ENCODE assay signal across 18 mouse cellular contexts in the genomic region with DNA sequence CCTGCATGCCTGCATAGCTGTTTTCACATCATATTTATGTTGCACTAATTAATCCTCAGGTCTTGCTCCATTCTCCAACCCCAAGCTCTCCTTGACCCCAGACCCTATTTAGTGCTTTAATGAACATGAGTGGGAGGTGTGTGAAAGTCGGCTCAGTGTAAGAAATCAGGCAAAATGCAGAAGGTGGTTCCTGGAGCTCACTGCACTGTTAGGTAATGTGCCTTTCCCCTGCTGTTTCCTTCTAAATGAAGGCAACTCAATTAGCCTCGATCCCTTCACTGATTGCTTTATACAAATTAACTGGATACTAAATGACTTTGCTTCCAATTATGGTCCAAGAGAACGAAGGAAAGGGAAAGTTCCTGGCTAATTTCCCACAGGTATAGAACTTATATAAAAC.
A peak's percentile ranks its signal among the peaks of the same experiment; 100 is the strongest.
DNase-seq lines count a peak whose midpoint lies in the region; ATAC-seq and TF ChIP-seq lines count a peak whose summit lies in the region.
"Had no signal": no experiment of that assay in that cellular context is flagged by ENCODE, and none has a peak within 500 bp of the region (broad histone marks: within the 10 kb centered on the region; RNA-seq: fewer than 3 reads in every experiment).

No protein-coding gene starts in this region.

- H3K27me3 ChIP-seq in hindbrain, embryonic 16.5 days (replicated peaks; ENCODE audit: control insufficient read depth, insufficient read depth, low read length): no peaks in the 10 kb centered on the region
- no peaks in the 10 kb centered on the region for H3K27me3 ChIP-seq in hindbrain, embryonic 12.5 days
- H3K27me3 ChIP-seq in midbrain, postnatal 0 days (ENCODE audit: insufficient read depth, low read length): no peaks in the 10 kb centered on the region
- no peaks in the 10 kb centered on the region for H3K27me3 ChIP-seq in midbrain, embryonic 11.5 days (ENCODE audit: control insufficient read depth, insufficient read depth, low read length)
- H3K27me3 ChIP-seq: embryonic facial prominence, embryonic 12.5 days; forebrain, embryonic 13.5 days; forebrain, embryonic 15.5 days had no signal

- H3K4me3 ChIP-seq in hindbrain, embryonic 16.5 days (ENCODE audit: low read length): no peak overlapping the region
- no peak overlapping the region for H3K4me3 ChIP-seq in hindbrain, embryonic 12.5 days
- H3K4me3 ChIP-seq in midbrain, postnatal 0 days (ENCODE audit: low read depth, low read length): no peak overlapping the region
- no peak overlapping the region for H3K4me3 ChIP-seq in midbrain, embryonic 11.5 days (ENCODE audit: low read depth, low read length)
- H3K4me3 ChIP-seq: embryonic facial prominence, embryonic 10.5 days; embryonic facial prominence, embryonic 12.5 days; forebrain, embryonic 13.5 days; forebrain, embryonic 15.5 days had no signal

- no peak overlapping the region for H3K9ac ChIP-seq in hindbrain, embryonic 16.5 days (ENCODE audit: low read depth, low read length)
- H3K9ac ChIP-seq in hindbrain, embryonic 12.5 days: no peak overlapping the region
- no peak overlapping the region for H3K9ac ChIP-seq in midbrain, postnatal 0 days (replicated peaks; ENCODE audit: low read length, poor library complexity, severe bottlenecking)
- H3K9ac ChIP-seq in midbrain, embryonic 11.5 days (ENCODE audit: low read length): no peak overlapping the region
- H3K9ac ChIP-seq: embryonic facial prominence, embryonic 12.5 days; forebrain, embryonic 13.5 days; forebrain, embryonic 15.5 days had no signal

- 58% methylated on average over 3 of the region's 3 CpGs for WGBS in hindbrain, embryonic 16.5 days
- 80% methylated on average over 3 of the region's 3 CpGs for WGBS in hindbrain, embryonic 12.5 days
- 85% methylated on average over 3 of the region's 3 CpGs for WGBS in midbrain, postnatal 0 days
- WGBS in midbrain, embryonic 11.5 days: 83% methylated on average over 3 of the region's 3 CpGs

- peak; percentile 42 for DNase-seq in midbrain, postnatal 0 days (ENCODE audit: low spot score)
- DNase-seq in midbrain, embryonic 11.5 days (ENCODE audit: low spot score, missing footprints): no peak
- peak; percentile 3 for DNase-seq in brain, adult 2 months (ENCODE audit: low read depth, low spot score)
- no peak for DNase-seq in gastrocnemius, postnatal 10 days
- DNase-seq: adrenal gland, adult 2 months; adrenal gland, postnatal 10 days; adrenal gland, postnatal 25 days; cerebellum, adult 11-12 months; cerebellum, adult 2 months; cerebellum, adult 9-10 months; cerebellum, postnatal 10 days; cerebellum, postnatal 25 days had no signal

- no peak overlapping the region for H3K4me2 ChIP-seq in hindbrain, embryonic 16.5 days (ENCODE audit: low read length)
- no peak overlapping the region for H3K4me2 ChIP-seq in hindbrain, embryonic 12.5 days (replicated peaks)
- H3K4me2 ChIP-seq in midbrain, postnatal 0 days (ENCODE audit: low read depth, low read length, poor library complexity, severe bottlenecking): no peak overlapping the region
- no peak overlapping the region for H3K4me2 ChIP-seq in midbrain, embryonic 11.5 days
- H3K4me2 ChIP-seq: embryonic facial prominence, embryonic 12.5 days; forebrain, embryonic 13.5 days; forebrain, embryonic 15.5 days had no signal

- no peak overlapping the region for H3K27ac ChIP-seq in hindbrain, embryonic 16.5 days (ENCODE audit: low read depth, low read length)
- H3K27ac ChIP-seq in hindbrain, embryonic 12.5 days: no peak overlapping the region
- H3K27ac ChIP-seq in midbrain, postnatal 0 days (ENCODE audit: low read depth, low read length): no peak overlapping the region
- H3K27ac ChIP-seq in midbrain, embryonic 11.5 days (ENCODE audit: low read depth, low read length): no peak overlapping the region
- H3K27ac ChIP-seq: embryonic facial prominence, embryonic 10.5 days; embryonic facial prominence, embryonic 12.5 days; forebrain, embryonic 13.5 days; forebrain, embryonic 15.5 days had no signal

- H3K36me3 ChIP-seq in hindbrain, embryonic 16.5 days (ENCODE audit: control insufficient read depth, insufficient read depth, low read length): no peaks in the 10 kb centered on the region
- H3K36me3 ChIP-seq in hindbrain, embryonic 12.5 days: no peaks in the 10 kb centered on the region
- H3K36me3 ChIP-seq in midbrain, postnatal 0 days (ENCODE audit: insufficient read depth, low read length): no peaks in the 10 kb centered on the region
- no peaks in the 10 kb centered on the region for H3K36me3 ChIP-seq in midbrain, embryonic 11.5 days (ENCODE audit: control insufficient read depth, insufficient read depth, low read length)
- H3K36me3 ChIP-seq: embryonic facial prominence, embryonic 10.5 days; embryonic facial prominence, embryonic 12.5 days; forebrain, embryonic 15.5 days had no signal

- H3K9me3 ChIP-seq in hindbrain, embryonic 16.5 days (ENCODE audit: control insufficient read depth, low read length): no peaks in the 10 kb centered on the region
- H3K9me3 ChIP-seq in hindbrain, embryonic 12.5 days (replicated peaks): 0 out of 2 replicates have a peak, but pooled peaks cover 4% of the 10 kb centered on the region
- no peaks in the 10 kb centered on the region for H3K9me3 ChIP-seq in midbrain, postnatal 0 days (ENCODE audit: low read length)
- H3K9me3 ChIP-seq in midbrain, embryonic 11.5 days (ENCODE audit: control insufficient read depth, low read length): no peaks in the 10 kb centered on the region
- H3K9me3 ChIP-seq: embryonic facial prominence, embryonic 10.5 days; embryonic facial prominence, embryonic 12.5 days; forebrain, embryonic 13.5 days; forebrain, embryonic 15.5 days had no signal

- peak; percentile 60; the same call in 1 of the 2 replicates for ATAC-seq in hindbrain, embryonic 16.5 days
- ATAC-seq in hindbrain, embryonic 12.5 days (ENCODE audit: low FRiP score): no peak
- no peak for ATAC-seq in midbrain, postnatal 0 days (ENCODE audit: low FRiP score)
- no peak for ATAC-seq in midbrain, embryonic 11.5 days (ENCODE audit: low FRiP score)
- ATAC-seq: forebrain, embryonic 13.5 days; forebrain, embryonic 15.5 days had no signal

- no peak for TF ChIP-seq CTCF in midbrain, postnatal 0 days (IDR thresholded peaks at IDR 0.05)

- no peaks in the 10 kb centered on the region for H3K4me1 ChIP-seq in hindbrain, embryonic 16.5 days (ENCODE audit: control insufficient read depth, insufficient read depth, low read depth, low read length)
- no peaks in the 10 kb centered on the region for H3K4me1 ChIP-seq in hindbrain, embryonic 12.5 days
- H3K4me1 ChIP-seq in midbrain, postnatal 0 days (ENCODE audit: insufficient read depth, low read length): no peaks in the 10 kb centered on the region
- no peaks in the 10 kb centered on the region for H3K4me1 ChIP-seq in midbrain, embryonic 11.5 days (ENCODE audit: control insufficient read depth, insufficient read depth, low read length)
- H3K4me1 ChIP-seq: embryonic facial prominence, embryonic 10.5 days; embryonic facial prominence, embryonic 12.5 days; forebrain, embryonic 13.5 days; forebrain, embryonic 15.5 days had no signal

Comparison
In these comparisons a context has a peak if more than half of its experiments do, and no peak if none do; other contexts are left out.
1. DNase-seq: peak in midbrain, postnatal 0 days (single experiment) and brain, adult 2 months (single experiment); none in midbrain, embryonic 11.5 days (single experiment) and gastrocnemius, postnatal 10 days (single experiment).